Mouse (Mus musculus): ENCODE measurements around the gene Ulk3.

DNA sequence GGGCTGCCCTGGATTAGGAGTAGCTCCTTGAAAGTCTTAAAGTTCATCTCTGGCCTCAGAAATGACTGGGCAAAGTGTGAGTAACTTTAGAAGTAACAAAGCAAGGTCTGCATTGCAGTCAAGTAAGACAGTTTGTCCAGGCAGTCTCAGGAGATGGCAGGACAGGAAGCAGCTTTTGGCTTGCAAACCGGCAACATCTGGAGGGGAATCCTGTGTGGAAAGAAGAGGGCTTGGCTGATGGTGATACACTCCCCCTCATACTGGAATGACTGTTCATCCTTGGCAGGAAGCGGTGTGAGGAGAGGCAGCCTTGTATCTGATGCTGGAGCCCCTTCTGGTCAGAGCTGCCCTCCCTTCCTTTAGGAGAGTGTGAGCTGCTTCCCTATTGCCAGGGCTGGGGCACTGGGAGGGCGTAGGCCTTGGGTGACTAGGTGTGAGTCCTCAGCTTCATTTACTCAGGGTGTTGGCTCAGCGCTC is 26.3 kb upstream of the Ulk3 start:
- TF ChIP-seq CTCF (IDR thresholded peaks at IDR 0.05; ENCODE audit: control insufficient read depth, insufficient read depth, low read length) = no peak
- no peak for TF ChIP-seq POLR2A (IDR thresholded peaks at IDR 0.05; ENCODE audit: borderline replicate concordance, control insufficient read depth, low read depth, low read length)
